Mouse (Mus musculus) lung, adult 2 months (tissue): ENCODE data around the gene Samsn1.

Source experiments
- CTCF ChIP-seq: fragments of 200-500 bp; IDR thresholded peaks from 2 replicates; pipeline ENCODE4 v1.5.1; 2011; ENCODE audit warnings: mild to moderate bottlenecking, low read length, control low read depth; ENCODE audit not compliant: insufficient read depth
- POLR2A ChIP-seq: fragments of 200-500 bp; IDR thresholded peaks from 2 replicates; pipeline ENCODE4 v1.6.1; 2011; ENCODE audit warnings: low read depth, mild to moderate bottlenecking, control low read depth, low read length, borderline replicate concordance; ENCODE audit errors: extremely low read depth

DNA sequence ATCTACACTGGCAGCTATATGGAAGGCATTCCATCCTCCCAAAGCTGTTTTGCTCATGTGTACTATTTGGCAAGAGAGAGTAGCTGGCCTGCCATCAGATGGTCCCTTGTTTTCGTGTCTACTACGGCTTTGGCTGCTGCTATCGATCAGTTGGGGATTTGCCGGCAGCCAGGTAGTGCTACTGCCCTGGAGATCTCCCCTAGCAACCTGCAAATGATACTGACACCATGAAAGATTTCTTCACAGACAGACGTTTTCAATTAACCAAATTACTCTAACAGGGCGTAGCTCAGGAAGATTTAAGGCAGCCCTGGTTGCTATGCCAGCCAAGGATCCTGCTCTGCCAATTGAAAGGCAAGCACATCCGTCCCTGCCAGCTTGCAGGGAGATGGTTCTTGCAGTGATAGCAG lies 178.4 kb downstream of the Samsn1 start:
- TF ChIP-seq CTCF (no peak), POLR2A (no peak)
